Mouse (Mus musculus): Measurements from ENCODE around the gene Zfp160. TPM values are rescaled to one million over a fixed set of nuclear protein-coding genes. Genes with fewer than 3 reads are reported as not detected.
"Not testable (repeated sequence)": the region's sequence is repeated elsewhere in the genome, so short reads cannot be mapped to it uniquely, and the experiment has no call there.

Gene Zfp160
- 8.2 TPM in 2 replicates for polyA plus RNA-seq (2015; fragmentation: Nextera tagmentation; extraction: Ambion mirVana)

DNA sequence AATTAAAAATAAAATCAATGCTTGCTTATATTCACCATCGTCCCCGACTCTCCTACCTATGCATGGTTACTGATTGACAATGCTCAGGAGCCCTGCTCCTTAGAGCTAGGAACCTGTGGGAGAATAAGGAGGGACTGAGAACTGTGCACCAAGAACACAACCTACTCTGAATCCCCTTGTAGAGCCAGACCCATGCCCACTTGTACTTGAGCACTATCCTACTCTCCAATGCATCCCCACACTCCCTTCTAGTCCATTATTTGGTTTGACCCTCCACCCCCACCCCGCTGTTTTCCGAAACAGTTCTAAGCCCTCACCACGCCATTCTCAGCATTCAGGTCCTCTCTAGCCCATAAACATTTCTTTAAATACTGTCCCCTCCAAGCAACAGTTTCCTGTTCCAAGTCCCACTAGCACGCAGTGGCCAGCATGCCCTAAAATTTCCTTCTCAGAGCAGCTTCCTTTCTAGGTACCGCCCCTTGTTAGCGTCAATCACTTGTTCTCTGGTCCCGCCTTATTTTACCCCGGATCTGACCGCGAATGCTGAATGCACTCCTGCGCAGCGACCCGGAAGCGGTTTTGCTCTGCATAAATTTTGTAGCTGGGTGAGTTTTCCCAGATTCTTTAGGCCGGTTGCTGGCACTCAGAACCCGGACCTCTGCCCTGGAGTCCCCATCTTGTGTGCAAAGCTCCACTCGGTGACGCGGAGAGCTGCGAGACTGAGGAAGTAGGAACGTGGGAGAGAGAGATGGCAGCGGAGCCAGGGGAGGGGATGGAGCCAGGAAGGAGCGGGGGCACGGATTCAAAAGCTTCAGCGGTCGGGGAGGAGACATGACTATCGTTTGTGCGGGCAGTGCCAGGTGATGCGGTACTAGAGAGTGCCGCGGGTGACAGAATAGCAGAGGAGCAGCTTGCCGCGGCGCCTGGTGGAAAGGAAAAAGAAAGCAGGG is at the start of gene Zfp160:
Zfp160 (plus strand) TSS at position 522 of the 950 bp plus-strand sequence.
- no peaks in the 10 kb centered on the region for H3K27me3 ChIP-seq (replicated peaks; ENCODE audit: control insufficient read depth, insufficient read depth, low read length)
- peak within 1 kb of the TSS; percentile 87 for H3K27ac ChIP-seq (ENCODE audit: low read length)
- ATAC-seq, result peak; percentile 99
- peak within 1 kb of the TSS; percentile 71 for H3K4me3 ChIP-seq (ENCODE audit: low read length)
- H3K4me2 ChIP-seq (ENCODE audit: low read depth, low read length), result peak within 1 kb of the TSS; percentile 68
- 0 out of 2 replicates have a peak, but pooled peaks cover 8% of the 10 kb centered on the region for H3K4me1 ChIP-seq (ENCODE audit: control insufficient read depth, insufficient read depth, low read length)
- no peaks in the 10 kb centered on the region for H3K9me3 ChIP-seq (ENCODE audit: control insufficient read depth, low read length)
- 4% methylated on average over 36 of the region's 36 CpGs for WGBS
- H3K36me3 ChIP-seq (ENCODE audit: control insufficient read depth, insufficient read depth, low read length), result 0 out of 2 replicates have a peak, but pooled peaks cover 3% of the 10 kb centered on the region
- H3K9ac ChIP-seq (ENCODE audit: low read depth, low read length), result peak within 1 kb of the TSS; percentile 80

DNA sequence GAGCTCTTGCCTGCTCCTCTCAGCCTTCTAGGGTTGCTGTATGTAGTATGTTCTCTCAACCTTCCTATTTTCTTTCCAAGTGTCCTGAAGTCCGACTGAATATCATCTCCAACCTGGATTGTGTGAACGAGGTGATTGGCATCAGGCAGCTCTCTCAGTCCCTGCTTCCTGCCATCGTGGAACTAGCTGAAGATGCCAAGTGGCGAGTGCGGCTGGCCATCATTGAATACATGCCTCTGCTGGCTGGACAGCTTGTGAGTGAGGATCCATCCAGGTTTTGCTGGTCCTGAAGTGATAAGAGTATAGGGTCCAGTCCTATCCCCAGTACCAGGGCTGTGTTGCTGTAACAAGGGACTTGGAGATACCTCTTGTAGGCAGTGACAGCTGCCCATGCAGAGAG is 48.3 kb upstream of the Zfp160 start:
- H3K27ac ChIP-seq (ENCODE audit: low read length), result no peak overlapping the region
- no peaks in the 10 kb centered on the region for H3K9me3 ChIP-seq (ENCODE audit: control insufficient read depth, low read length)
- 93% methylated on average over 5 of the region's 5 CpGs for WGBS
- H3K4me2 ChIP-seq (ENCODE audit: low read depth, low read length), result no peak overlapping the region
- H3K36me3 ChIP-seq (ENCODE audit: control insufficient read depth, insufficient read depth, low read length), result peaks cover 56% of the 10 kb centered on the region
- no peaks in the 10 kb centered on the region for H3K27me3 ChIP-seq (replicated peaks; ENCODE audit: control insufficient read depth, insufficient read depth, low read length)
- no peak overlapping the region for H3K4me3 ChIP-seq (ENCODE audit: low read length)
- no peak for ATAC-seq
- H3K9ac ChIP-seq (ENCODE audit: low read depth, low read length), result no peak overlapping the region
- no peaks in the 10 kb centered on the region for H3K4me1 ChIP-seq (ENCODE audit: control insufficient read depth, insufficient read depth, low read length)

DNA sequence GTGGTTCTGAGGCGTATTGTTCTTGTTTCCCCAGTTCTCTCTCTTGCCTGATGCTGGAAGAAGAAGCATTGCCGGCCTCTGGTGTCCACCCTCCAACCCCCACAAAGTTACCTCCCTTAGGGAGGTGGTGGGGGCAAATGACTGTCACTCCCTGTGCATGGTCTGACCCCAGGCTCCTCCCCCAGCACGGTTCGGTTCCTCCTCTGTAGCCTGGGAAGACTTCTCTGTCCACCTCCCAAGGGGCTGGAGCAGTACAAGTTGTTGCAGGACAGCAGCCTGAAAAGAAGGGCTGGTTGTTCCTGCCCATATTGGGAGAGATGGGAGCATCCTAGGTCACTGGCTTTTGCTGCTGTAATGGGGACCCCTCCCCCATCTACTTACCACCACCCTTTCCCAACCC is 43.3 kb upstream of the Zfp160 start:
- H3K36me3 ChIP-seq (ENCODE audit: control insufficient read depth, insufficient read depth, low read length), result peaks cover 37% of the 10 kb centered on the region

DNA sequence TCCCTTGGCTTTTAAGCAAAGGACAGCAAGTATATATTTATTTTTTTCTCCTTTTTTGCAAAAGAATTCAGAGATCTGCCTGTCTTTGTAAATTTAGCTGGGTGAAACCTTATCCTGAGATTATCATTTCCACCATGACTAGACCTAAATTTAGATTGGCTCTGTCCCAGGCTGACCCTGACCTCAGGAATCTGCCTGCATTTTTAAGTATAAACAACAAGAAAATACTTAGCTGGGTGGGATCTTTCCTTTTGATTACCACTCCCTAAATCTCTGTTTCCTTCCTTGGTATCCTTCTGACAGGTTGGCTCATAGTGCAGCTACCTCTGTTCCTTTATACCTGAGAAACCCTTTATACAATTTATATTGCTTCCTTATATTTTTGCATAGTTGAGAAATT is 42.0 kb upstream of the Zfp160 start:
- peaks cover 29% of the 10 kb centered on the region for H3K36me3 ChIP-seq (ENCODE audit: control insufficient read depth, insufficient read depth, low read length)

More for the DNA sequence above, 43.3 kb upstream of the Zfp160 start:
- Histone ChIP-seq H3K27me3 (replicated peaks; ENCODE audit: control insufficient read depth, insufficient read depth, low read length) (no peaks in the 10 kb centered on the region), H3K9me3 (ENCODE audit: control insufficient read depth, low read length) (no peaks in the 10 kb centered on the region), H3K4me2 (ENCODE audit: low read depth, low read length) (no peak overlapping the region), H3K4me1 (ENCODE audit: control insufficient read depth, insufficient read depth, low read length) (no peaks in the 10 kb centered on the region), H3K9ac (ENCODE audit: low read depth, low read length) (no peak overlapping the region), H3K4me3 (ENCODE audit: low read length) (no peak overlapping the region), H3K27ac (ENCODE audit: low read length) (no peak overlapping the region)
- no peak for ATAC-seq
- 91% methylated on average over 4 of the region's 4 CpGs for WGBS

DNA sequence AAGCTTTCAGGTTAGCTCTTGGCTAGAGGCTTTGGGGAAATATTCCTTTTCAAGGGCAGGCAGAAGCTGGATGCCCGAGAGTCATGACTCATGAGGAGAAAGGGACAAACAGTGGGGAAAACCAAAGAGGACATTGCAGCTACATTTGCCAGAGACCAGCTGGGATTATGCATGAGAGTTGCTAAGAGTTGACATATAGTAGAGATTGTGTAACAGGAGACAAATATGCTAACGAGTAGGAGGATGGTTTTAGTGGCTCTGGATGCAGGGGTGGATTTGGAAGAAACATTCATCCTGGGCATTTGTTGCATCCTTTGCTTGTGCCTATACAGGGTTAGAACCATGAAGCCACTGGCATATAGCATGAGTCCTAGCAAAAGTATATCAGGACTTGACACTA is 15.0 kb upstream of the Zfp160 start:
- H3K27me3 ChIP-seq (replicated peaks; ENCODE audit: control insufficient read depth, insufficient read depth, low read length), result no peaks in the 10 kb centered on the region
- H3K4me2 ChIP-seq (ENCODE audit: low read depth, low read length), result no peak overlapping the region
- 72% methylated on average over 2 of the region's 2 CpGs for WGBS
- no peak for ATAC-seq
- no peak overlapping the region for H3K9ac ChIP-seq (ENCODE audit: low read depth, low read length)
- H3K36me3 ChIP-seq (ENCODE audit: control insufficient read depth, insufficient read depth, low read length), result no peaks in the 10 kb centered on the region
- no peaks in the 10 kb centered on the region for H3K4me1 ChIP-seq (ENCODE audit: control insufficient read depth, insufficient read depth, low read length)
- H3K9me3 ChIP-seq (ENCODE audit: control insufficient read depth, low read length), result no peaks in the 10 kb centered on the region
- no peak overlapping the region for H3K4me3 ChIP-seq (ENCODE audit: low read length)
- no peak overlapping the region for H3K27ac ChIP-seq (ENCODE audit: low read length)

More for the DNA sequence above, 42.0 kb upstream of the Zfp160 start:
- no peaks in the 10 kb centered on the region for H3K9me3 ChIP-seq (ENCODE audit: control insufficient read depth, low read length)
- H3K4me3 ChIP-seq (ENCODE audit: low read length), result no peak overlapping the region
- H3K9ac ChIP-seq (ENCODE audit: low read depth, low read length), result no peak overlapping the region
- H3K27ac ChIP-seq (ENCODE audit: low read length), result no peak overlapping the region
- H3K4me2 ChIP-seq (ENCODE audit: low read depth, low read length), result no peak overlapping the region
- H3K4me1 ChIP-seq (ENCODE audit: control insufficient read depth, insufficient read depth, low read length), result no peaks in the 10 kb centered on the region
- no peak for ATAC-seq
- no peaks in the 10 kb centered on the region for H3K27me3 ChIP-seq (replicated peaks; ENCODE audit: control insufficient read depth, insufficient read depth, low read length)

DNA sequence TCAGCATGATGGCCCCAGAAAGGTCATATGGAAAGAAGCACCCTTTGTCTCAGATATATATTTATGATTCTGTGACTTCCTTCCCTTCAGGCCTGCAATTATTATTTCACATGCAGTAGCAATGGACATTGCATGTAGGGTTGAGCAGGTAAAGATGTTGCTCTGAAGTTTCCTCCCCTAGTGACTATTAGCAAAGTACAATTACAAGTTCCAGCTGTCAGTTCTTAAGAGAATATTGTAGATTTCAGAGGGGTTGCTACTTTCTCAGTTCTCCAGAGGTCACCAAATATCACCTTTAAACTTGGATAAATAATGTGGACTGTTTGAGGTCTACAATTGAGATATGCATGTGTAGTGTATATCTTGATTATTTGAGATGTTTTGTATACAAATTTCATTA is 12.3 kb upstream of the Zfp160 start, which contains the start of gene Vmn1r233:
Vmn1r233 (minus strand) TSS at position 101 of the 400 bp plus-strand sequence.
- no peak within 1 kb of the TSS for H3K4me2 ChIP-seq (ENCODE audit: low read depth, low read length)
- no peaks in the 10 kb centered on the region for H3K4me1 ChIP-seq (ENCODE audit: control insufficient read depth, insufficient read depth, low read length)
- H3K9ac ChIP-seq (ENCODE audit: low read depth, low read length), result no peak within 1 kb of the TSS
- H3K9me3 ChIP-seq (ENCODE audit: control insufficient read depth, low read length), result no peaks in the 10 kb centered on the region
- no peak within 1 kb of the TSS for H3K4me3 ChIP-seq (ENCODE audit: low read length)
- ATAC-seq, result no peak
- H3K27me3 ChIP-seq (replicated peaks; ENCODE audit: control insufficient read depth, insufficient read depth, low read length), result no peaks in the 10 kb centered on the region
- no peak within 1 kb of the TSS for H3K27ac ChIP-seq (ENCODE audit: low read length)
- H3K36me3 ChIP-seq (ENCODE audit: control insufficient read depth, insufficient read depth, low read length), result no peaks in the 10 kb centered on the region

DNA sequence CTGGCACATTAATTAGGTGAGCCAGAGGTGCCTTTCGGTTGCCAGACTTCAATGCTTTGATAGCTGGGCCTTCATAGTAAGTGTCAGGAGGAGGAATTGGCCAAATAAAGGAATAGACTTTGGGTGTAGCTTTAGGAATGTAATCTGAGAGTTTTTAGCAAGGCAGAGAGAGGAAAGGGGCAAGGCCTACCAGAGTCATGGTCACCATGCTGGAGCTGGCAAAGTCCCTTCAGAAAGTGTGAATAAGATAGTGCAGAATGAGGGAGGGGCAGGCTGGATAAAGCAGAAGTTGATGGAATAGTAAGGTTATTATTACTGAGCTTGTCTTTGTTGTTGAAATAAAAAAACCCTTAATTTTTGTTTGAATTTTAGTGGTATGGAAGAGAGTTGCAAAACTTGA is 1.0 kb downstream of the Zfp160 start:
- 0 out of 2 replicates have a peak, but pooled peaks cover 3% of the 10 kb centered on the region for H3K36me3 ChIP-seq (ENCODE audit: control insufficient read depth, insufficient read depth, low read length)
- H3K4me1 ChIP-seq (ENCODE audit: control insufficient read depth, insufficient read depth, low read length), result 0 out of 2 replicates have a peak, but pooled peaks cover 8% of the 10 kb centered on the region
- peak overlapping the region; percentile 71 for H3K4me3 ChIP-seq (ENCODE audit: low read length)
- H3K4me2 ChIP-seq (ENCODE audit: low read depth, low read length), result peak overlapping the region; percentile 68
- H3K27me3 ChIP-seq (replicated peaks; ENCODE audit: control insufficient read depth, insufficient read depth, low read length), result no peaks in the 10 kb centered on the region
- H3K9ac ChIP-seq (ENCODE audit: low read depth, low read length), result peak overlapping the region; percentile 80
- no peak for ATAC-seq
- WGBS, result 16% methylated on average over 1 of the region's 1 CpGs
- no peaks in the 10 kb centered on the region for H3K9me3 ChIP-seq (ENCODE audit: control insufficient read depth, low read length)
- H3K27ac ChIP-seq (ENCODE audit: low read length), result peak overlapping the region; percentile 87

DNA sequence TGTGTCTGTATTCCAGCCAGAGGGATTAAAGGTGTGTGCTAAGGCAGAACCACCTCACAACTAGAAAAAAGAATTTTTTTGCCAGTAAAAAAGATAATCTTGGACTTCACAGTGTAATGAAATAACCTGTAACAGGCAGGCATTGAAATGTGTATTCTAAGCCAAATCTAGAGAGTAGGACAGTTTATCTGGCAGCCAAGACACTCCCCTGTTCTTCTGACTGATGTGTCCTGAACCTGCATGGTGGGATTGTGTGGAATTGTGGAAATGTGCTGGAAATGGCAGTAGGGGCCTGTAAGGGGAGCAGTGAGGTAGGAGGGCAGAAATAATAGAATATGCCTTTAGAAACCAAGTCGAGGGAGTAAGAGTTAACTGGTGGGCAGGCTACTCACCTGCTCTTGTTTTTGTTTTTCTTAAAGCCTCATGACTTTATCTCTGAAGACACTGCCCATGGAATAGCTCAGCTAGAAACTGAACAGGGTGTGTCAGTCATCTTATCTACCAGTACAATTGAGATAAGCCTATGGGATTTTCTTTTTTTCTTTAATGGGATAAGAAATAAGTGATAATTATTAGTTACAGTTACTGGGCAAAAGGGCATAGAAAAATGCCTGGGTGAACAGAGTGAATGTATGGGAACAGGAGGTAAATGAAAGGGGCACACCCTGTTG is 9.8 kb downstream of the Zfp160 start:
- Histone ChIP-seq H3K36me3 (ENCODE audit: control insufficient read depth, insufficient read depth, low read length) (peaks cover 12% of the 10 kb centered on the region; the same call in 1 of the 2 replicates), H3K4me1 (ENCODE audit: control insufficient read depth, insufficient read depth, low read length) (no peaks in the 10 kb centered on the region), H3K4me2 (ENCODE audit: low read depth, low read length) (no peak overlapping the region), H3K27ac (ENCODE audit: low read length) (no peak overlapping the region), H3K27me3 (replicated peaks; ENCODE audit: control insufficient read depth, insufficient read depth, low read length) (no peaks in the 10 kb centered on the region), H3K9ac (ENCODE audit: low read depth, low read length) (no peak overlapping the region), H3K9me3 (ENCODE audit: control insufficient read depth, low read length) (no peaks in the 10 kb centered on the region), H3K4me3 (ENCODE audit: low read length) (no peak overlapping the region)
- WGBS, result 81% methylated on average over 1 of the region's 1 CpGs
- peak; percentile 52; the same call in 1 of the 2 replicates for ATAC-seq

DNA sequence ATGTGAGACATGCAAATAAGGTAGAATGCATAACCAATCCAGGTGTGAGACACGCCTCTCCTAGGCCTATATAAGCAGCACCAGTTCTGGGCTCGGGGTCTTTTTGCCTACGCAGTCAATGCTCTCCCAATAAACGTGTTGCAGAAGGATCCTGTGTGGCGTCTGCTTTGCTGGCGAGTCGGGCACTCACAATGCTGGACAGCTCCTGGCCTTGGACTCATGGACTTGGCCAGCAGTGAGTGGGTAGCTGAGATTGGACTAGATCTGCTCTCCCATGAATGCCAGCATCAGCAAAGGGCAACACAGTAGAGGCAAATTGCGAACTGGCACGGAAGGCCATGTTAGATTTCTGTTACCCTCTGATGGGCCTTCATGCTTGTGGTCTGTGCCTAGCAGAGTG is 39.3 kb downstream of the Zfp160 start:
- H3K9ac ChIP-seq (ENCODE audit: low read depth, low read length); H3K27ac ChIP-seq (ENCODE audit: low read length); H3K9me3 ChIP-seq (ENCODE audit: control insufficient read depth, low read length); ATAC-seq; H3K4me3 ChIP-seq (ENCODE audit: low read length); H3K4me1 ChIP-seq (ENCODE audit: control insufficient read depth, insufficient read depth, low read length); H3K36me3 ChIP-seq (ENCODE audit: control insufficient read depth, insufficient read depth, low read length); H3K27me3 ChIP-seq (replicated peaks; ENCODE audit: control insufficient read depth, insufficient read depth, low read length); H3K4me2 ChIP-seq (ENCODE audit: low read depth, low read length): not testable (repeated sequence)
- 87% methylated on average over 9 of the region's 9 CpGs for WGBS
